Mouse (Mus musculus) cerebellum, adult 2 months (tissue): ENCODE results near the gene Rnase2b.

Source experiments
- CTCF ChIP-seq: fragments of 200-500 bp; IDR thresholded peaks from 2 replicates; pipeline ENCODE4 v1.5.1; 2011; ENCODE audit warnings: low read depth, mild to moderate bottlenecking, control low read depth, low read length, moderate library complexity, borderline replicate concordance; ENCODE audit not compliant: insufficient read depth
- POLR2A ChIP-seq: fragments of 200-500 bp; IDR thresholded peaks from 2 replicates; pipeline ENCODE4 v1.6.1; 2011; ENCODE audit warnings: low read length, control low read depth, borderline replicate concordance; ENCODE audit not compliant: insufficient read depth

- TF ChIP-seq CTCF (no peak), POLR2A (no peak)
These were observed 12.9 kb upstream of the Rnase2b start for GRCm38 (mm10) chr14:51149164-51149563.
